Mouse (Mus musculus) heart, adult 11 months (tissue): Measurements from ENCODE around the gene Hic2.
"Not testable (repeated sequence)": the region's sequence is repeated elsewhere in the genome, so short reads cannot be mapped to it uniquely, and the experiment has no call there.

Source experiments
- DNase-seq: peaks from one replicate; pipeline ENCODE4 v3.0.0; 2022

The Hic2 gene

GRCm38 (mm10) chr16:17232794-17233701 is at the start of gene Hic2:
Gene Hic2 (plus strand): TSS chr16:17233572.
- DNase-seq, result peak; percentile 100

- no peak for DNase-seq
Observed at GRCm38 (mm10) chr16:17185475-17185874, 47.9 kb upstream of the Hic2 start.

GRCm38 (mm10) chr16:17193823-17194222 is 39.5 kb upstream of the Hic2 start:
- no peak for DNase-seq

GRCm38 (mm10) chr16:17200121-17200952 is 33.0 kb upstream of the Hic2 start:
- peak; percentile 88 for DNase-seq

- peak; percentile 98 for DNase-seq
Observed at GRCm38 (mm10) chr16:17200953-17201707, 32.2 kb upstream of the Hic2 start.

- no peak for DNase-seq
Observed at GRCm38 (mm10) chr16:17201977-17202376, 31.4 kb upstream of the Hic2 start.

GRCm38 (mm10) chr16:17202549-17202948 is 30.8 kb upstream of the Hic2 start, which contains the start of gene Ube2l3:
Gene Ube2l3 (minus strand): TSS chr16:17202649.
- DNase-seq, result no peak

- DNase-seq, result peak; percentile 89
Observed at GRCm38 (mm10) chr16:17204990-17205389, 28.4 kb upstream of the Hic2 start.

GRCm38 (mm10) chr16:17208389-17209361 is 24.7 kb upstream of the Hic2 start, which contains the start of gene Rimbp3:
Gene Rimbp3 (plus strand): TSS chr16:17208603.
- peak; percentile 97 for DNase-seq

- DNase-seq, result no peak
Observed at GRCm38 (mm10) chr16:17209404-17209960, 23.9 kb upstream of the Hic2 start.

GRCm38 (mm10) chr16:17209981-17210838 is 23.2 kb upstream of the Hic2 start:
- DNase-seq, result peak; percentile 98

- no peak for DNase-seq
Observed at GRCm38 (mm10) chr16:17216934-17217633, 16.3 kb upstream of the Hic2 start.

- no peak for DNase-seq
Observed at GRCm38 (mm10) chr16:17220127-17220733, 13.1 kb upstream of the Hic2 start.

GRCm38 (mm10) chr16:17222197-17222596 is 11.2 kb upstream of the Hic2 start:
- DNase-seq, result peak; percentile 99

- DNase-seq, result no peak
Observed at GRCm38 (mm10) chr16:17225584-17225983, 7.8 kb upstream of the Hic2 start.

- DNase-seq, result no peak
Observed at GRCm38 (mm10) chr16:17226496-17226895, 6.9 kb upstream of the Hic2 start.

- not testable (repeated sequence) for DNase-seq
Observed at GRCm38 (mm10) chr16:17231523-17231922, 1.8 kb upstream of the Hic2 start.

GRCm38 (mm10) chr16:17233702-17234498 is 528 bp downstream of the Hic2 start:
- peak; percentile 94 for DNase-seq
